Comparison of ENCODE assay signal across 8 mouse cellular contexts in the genomic region with DNA sequence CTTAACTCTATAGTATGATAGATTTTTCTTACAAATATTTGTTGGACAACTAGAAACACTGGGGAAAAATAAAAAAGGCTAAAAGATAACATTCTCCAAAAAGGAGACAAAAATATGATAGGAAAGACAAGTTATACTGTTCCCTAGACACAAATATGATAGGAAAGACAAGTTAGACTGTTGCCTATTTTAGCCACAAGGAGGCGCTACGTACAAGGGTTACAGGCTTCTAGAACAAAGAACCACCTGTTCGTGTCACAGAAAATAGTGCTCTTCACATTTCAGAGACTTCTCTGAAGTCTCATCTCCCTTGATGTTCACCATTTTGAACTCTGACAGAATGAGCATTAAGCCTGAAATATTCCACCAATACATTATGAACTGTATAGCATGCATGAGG. TPM values are rescaled to one million over a fixed set of nuclear protein-coding genes. Genes with fewer than 3 reads are reported as not detected.
DNase-seq lines count a peak whose midpoint lies in the region; ATAC-seq and TF ChIP-seq lines count a peak whose summit lies in the region.

No protein-coding gene starts in this region.

- H3K4me3 ChIP-seq in liver, embryonic 11.5 days (ENCODE audit: low read depth, low read length): no peak overlapping the region
- H3K4me3 ChIP-seq in hindbrain, postnatal 0 days (ENCODE audit: low read length): no peak overlapping the region
- H3K4me3 ChIP-seq in spleen, adult 2 months (ENCODE audit: extremely low read depth, insufficient read depth, insufficient read length): no peak overlapping the region

- no peak for ATAC-seq in CD4-positive, CD25-positive, alpha-beta regulatory T cell, adult 4 months
- no peak for ATAC-seq in liver, embryonic 11.5 days (replicated peaks; ENCODE audit: low FRiP score)
- no peak for ATAC-seq in hindbrain, postnatal 0 days

- H3K9ac ChIP-seq in liver, embryonic 11.5 days (ENCODE audit: low read depth, low read length): no peak overlapping the region
- H3K9ac ChIP-seq in hindbrain, postnatal 0 days (replicated peaks; ENCODE audit: low read length): no peak overlapping the region

- no peaks in the 10 kb centered on the region for H3K9me3 ChIP-seq in liver, embryonic 11.5 days (ENCODE audit: control insufficient read depth, low read length)
- no peaks in the 10 kb centered on the region for H3K9me3 ChIP-seq in hindbrain, postnatal 0 days (ENCODE audit: low read length)

- H3K4me2 ChIP-seq in liver, embryonic 11.5 days: no peak overlapping the region
- no peak overlapping the region for H3K4me2 ChIP-seq in hindbrain, postnatal 0 days (ENCODE audit: low read depth, low read length)

- no peak overlapping the region for H3K27ac ChIP-seq in liver, embryonic 11.5 days (ENCODE audit: low read depth, low read length)
- H3K27ac ChIP-seq in hindbrain, postnatal 0 days: no peak overlapping the region
- H3K27ac ChIP-seq in spleen, adult 2 months (ENCODE audit: insufficient read depth, low read length): no peak overlapping the region

- DNase-seq in CD4-positive, CD25-positive, alpha-beta regulatory T cell, adult 2 months (ENCODE audit: low read depth, low spot score): peak; percentile 72
- peak; percentile 45 for DNase-seq in liver
- DNase-seq in liver, embryonic 11.5 days (ENCODE audit: low spot score): no peak
- DNase-seq in c-Kit-positive CD71-positive TER-119-positive erythroid progenitor cells, embryonic 14.5 days (ENCODE audit: low spot score): peak; percentile 68
- DNase-seq in hindbrain, postnatal 0 days (ENCODE audit: low spot score): peak; percentile 86
- DNase-seq in lung, adult 18-20 months: peak; percentile 7 to 61
- DNase-seq in spleen, adult 2 months (ENCODE audit: low read depth in 1 of 2, low spot score in 2 of 2): peak; percentile 14 to 18

- TF ChIP-seq CTCF in hindbrain, postnatal 0 days (IDR thresholded peaks at IDR 0.05; ENCODE audit: low read depth): peak; percentile 89
- TF ChIP-seq CTCF in spleen, adult 2 months (IDR thresholded peaks at IDR 0.05; ENCODE audit: extremely low read depth, insufficient read depth, insufficient read length, insufficient replicate concordance): no peak

- H3K27me3 ChIP-seq in liver, embryonic 11.5 days (replicated peaks; ENCODE audit: control insufficient read depth, insufficient read depth, low read length): no peaks in the 10 kb centered on the region
- no peaks in the 10 kb centered on the region for H3K27me3 ChIP-seq in hindbrain, postnatal 0 days (ENCODE audit: insufficient read depth, low read length)
- no peaks in the 10 kb centered on the region for H3K27me3 ChIP-seq in spleen, adult 2 months (ENCODE audit: control insufficient read depth, insufficient read depth, low read length)

- no peaks in the 10 kb centered on the region for H3K36me3 ChIP-seq in liver, embryonic 11.5 days (ENCODE audit: control insufficient read depth, insufficient read depth, low read length)
- no peaks in the 10 kb centered on the region for H3K36me3 ChIP-seq in hindbrain, postnatal 0 days (ENCODE audit: insufficient read depth, low read length)
- H3K36me3 ChIP-seq in spleen, adult 2 months (ENCODE audit: control insufficient read depth, insufficient read depth, low read length): no peaks in the 10 kb centered on the region

- no peaks in the 10 kb centered on the region for H3K4me1 ChIP-seq in liver, embryonic 11.5 days (replicated peaks; ENCODE audit: control insufficient read depth, insufficient read depth, low read length)
- no peaks in the 10 kb centered on the region; the same call in 1 of the 2 replicates for H3K4me1 ChIP-seq in hindbrain, postnatal 0 days (ENCODE audit: insufficient read depth, low read length)
- H3K4me1 ChIP-seq in spleen, adult 2 months (ENCODE audit: control insufficient read depth, insufficient read depth, insufficient read length): no peaks in the 10 kb centered on the region

- WGBS in liver, embryonic 11.5 days: 3% methylated on average over 3 of the region's 3 CpGs
- 2% methylated on average over 3 of the region's 3 CpGs for WGBS in hindbrain, postnatal 0 days
- 3% methylated on average over 3 of the region's 3 CpGs for WGBS in spleen, adult 2 months

- no peak for TF ChIP-seq POLR2A in spleen, adult 2 months (IDR thresholded peaks at IDR 0.05; ENCODE audit: low read depth, low read length)

RNA-seq across cellular contexts. Expression of a gene that starts 53.6 kb away (rescaled TPM):
- polyA plus RNA-seq in CD4-positive, CD25-positive, alpha-beta regulatory T cell, adult 4 months (2017; shearing (Covaris generic)): not detected
- polyA plus RNA-seq in liver, embryonic 11.5 days (2014; fragmentation: Nextera tagmentation; extraction: Ambion mirVana): 0.06 TPM in 1 of 2 replicates, not detected in the other
- total RNA-seq in hindbrain, postnatal 0 days (2014; rRNA removed): 2.7 and 3.7 TPM in 2 replicates
- polyA plus RNA-seq in hindbrain, postnatal 0 days (2015; fragmentation: Nextera tagmentation; extraction: Ambion mirVana): 3.6 and 4.0 TPM in 2 replicates
- 0.04 TPM in 1 of 2 replicates, not detected in the other for polyA plus RNA-seq in spleen, adult 2 months (2012; rRNA removed)

RNA-seq across cellular contexts. Expression of a gene that starts 59.0 kb away (rescaled TPM):
- polyA plus RNA-seq in CD4-positive, CD25-positive, alpha-beta regulatory T cell, adult 4 months (2017; shearing (Covaris generic)): 100 to 1,000 TPM in 1 of 2 experiments, 10 to 100 TPM in 1; 78.7 to 103 TPM
- 99.3 and 101 TPM in 2 replicates for polyA plus RNA-seq in liver, embryonic 11.5 days (2014; fragmentation: Nextera tagmentation; extraction: Ambion mirVana)
- total RNA-seq in hindbrain, postnatal 0 days (2014; rRNA removed): 66.4 and 69.0 TPM in 2 replicates
- 154 and 159 TPM in 2 replicates for polyA plus RNA-seq in hindbrain, postnatal 0 days (2015; fragmentation: Nextera tagmentation; extraction: Ambion mirVana)
- polyA plus RNA-seq in spleen, adult 2 months (2012; rRNA removed): 7.9 and 8.2 TPM in 2 replicates
